12 mouse cellular contexts compared by ENCODE assay signal in the genomic region with DNA sequence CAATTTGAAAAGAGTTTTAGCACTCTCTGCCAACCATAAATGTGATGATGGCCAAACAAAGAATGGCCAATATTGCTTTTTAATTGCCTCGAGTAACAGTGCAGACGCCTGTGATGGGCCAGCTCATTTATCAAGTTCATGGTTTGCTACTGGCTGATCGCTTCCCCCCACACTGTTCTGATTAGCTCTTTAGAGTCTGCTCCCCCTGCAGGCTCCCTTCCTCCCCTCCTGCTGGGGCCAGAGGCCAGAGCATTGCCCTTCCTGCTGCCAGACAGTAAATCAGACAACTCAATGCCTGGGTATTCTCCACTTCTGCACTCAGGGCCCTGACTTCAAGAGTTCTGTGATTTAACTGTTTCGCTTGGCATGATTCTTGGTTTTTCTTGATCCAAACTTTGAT.
A peak's percentile ranks its signal among the peaks of the same experiment; 100 is the strongest.
DNase-seq lines count a peak whose midpoint lies in the region; ATAC-seq and TF ChIP-seq lines count a peak whose summit lies in the region.
"Had no signal": no experiment of that assay in that cellular context is flagged by ENCODE, and none has a peak within 500 bp of the region (broad histone marks: within the 10 kb centered on the region; RNA-seq: fewer than 3 reads in every experiment).

No protein-coding gene starts in this region.

- H3K27ac ChIP-seq in layer of hippocampus, adult 2 months: no peak overlapping the region
- no peak overlapping the region for H3K27ac ChIP-seq in limb, embryonic 11.5 days (replicated peaks; ENCODE audit: low read depth, low read length)
- H3K27ac ChIP-seq: liver, embryonic 13.5 days had no signal

- H3K9ac ChIP-seq in limb, embryonic 11.5 days (ENCODE audit: low read length): no peak overlapping the region
- H3K9ac ChIP-seq: liver, embryonic 13.5 days had no signal

- H3K4me2 ChIP-seq in limb, embryonic 11.5 days (ENCODE audit: low read depth, severe bottlenecking): no peak overlapping the region
- H3K4me2 ChIP-seq: liver, embryonic 13.5 days had no signal

- intact Hi-C loops in heart, postnatal 25 days (cut with DNase I): no loop called here

- no peak overlapping the region for H3K4me3 ChIP-seq in layer of hippocampus, adult 2 months
- H3K4me3 ChIP-seq in limb, embryonic 11.5 days (ENCODE audit: low read depth, low read length): no peak overlapping the region
- H3K4me3 ChIP-seq: erythroblast, embryonic 14.5 days; liver, embryonic 13.5 days had no signal

- 6% methylated on average over 4 of the region's 4 CpGs for WGBS in limb, embryonic 11.5 days

- ATAC-seq in limb, embryonic 11.5 days (ENCODE audit: insufficient number of reproducible peaks, low FRiP score, low TSS enrichment, low read depth): peak; percentile 73
- ATAC-seq: activated CD4-positive, CD25-positive, alpha-beta regulatory T cell, adult 4 months had no signal

- H3K36me3 ChIP-seq in limb, embryonic 11.5 days (ENCODE audit: control insufficient read depth, insufficient read depth, low read length): no peaks in the 10 kb centered on the region
- H3K36me3 ChIP-seq: liver, embryonic 13.5 days had no signal

- no peaks in the 10 kb centered on the region for H3K9me3 ChIP-seq in limb, embryonic 11.5 days (ENCODE audit: control insufficient read depth, low read length)
- H3K9me3 ChIP-seq: liver, embryonic 13.5 days had no signal

- 0 out of 2 replicates have a peak, but pooled peaks have one; percentile 3 for TF ChIP-seq CTCF in layer of hippocampus, adult 2 months (conservative IDR thresholded peaks at IDR 0.05)

- H3K27me3 ChIP-seq in limb, embryonic 11.5 days (ENCODE audit: control insufficient read depth, insufficient read depth, low read length): no peaks in the 10 kb centered on the region
- H3K27me3 ChIP-seq: liver, embryonic 13.5 days had no signal

- H3K4me1 ChIP-seq in limb, embryonic 11.5 days (ENCODE audit: control insufficient read depth, insufficient read depth, low read length): peaks cover 5% of the 10 kb centered on the region
- H3K4me1 ChIP-seq: liver, embryonic 13.5 days had no signal

- DNase-seq in layer of hippocampus, adult 2 months (ENCODE audit: low spot score in 2 of 2): no peak
- DNase-seq in layer of hippocampus, adult 9-11 months: no peak
- peak; percentile 84 for DNase-seq in embryo, embryonic 11 days
- peak; percentile 83 for DNase-seq in forelimb bud, embryonic 11.5 days (ENCODE audit: low read depth, low spot score)
- DNase-seq in limb, embryonic 11.5 days (ENCODE audit: low spot score): peak; percentile 85
- DNase-seq in layer of hippocampus, adult 9-10 months (ENCODE audit: low spot score): no peak
- DNase-seq in heart, postnatal 25 days (ENCODE audit: low spot score): no peak
- DNase-seq: cerebellum, adult 11-12 months; heart, postnatal 10 days; liver, embryonic 13.5 days had no signal

Comparison
In these comparisons a context has a peak if more than half of its experiments do, and no peak if none do; other contexts are left out.
1. DNase-seq: peak in embryo, embryonic 11 days (single experiment), forelimb bud, embryonic 11.5 days (single experiment) and limb, embryonic 11.5 days (single experiment); none in layer of hippocampus, adult 2 months (0 of 2), layer of hippocampus, adult 9-11 months (single experiment), layer of hippocampus, adult 9-10 months (single experiment) and heart, postnatal 25 days (single experiment).